Comparison of ENCODE assay signal across 18 mouse cellular contexts in the genomic region with DNA sequence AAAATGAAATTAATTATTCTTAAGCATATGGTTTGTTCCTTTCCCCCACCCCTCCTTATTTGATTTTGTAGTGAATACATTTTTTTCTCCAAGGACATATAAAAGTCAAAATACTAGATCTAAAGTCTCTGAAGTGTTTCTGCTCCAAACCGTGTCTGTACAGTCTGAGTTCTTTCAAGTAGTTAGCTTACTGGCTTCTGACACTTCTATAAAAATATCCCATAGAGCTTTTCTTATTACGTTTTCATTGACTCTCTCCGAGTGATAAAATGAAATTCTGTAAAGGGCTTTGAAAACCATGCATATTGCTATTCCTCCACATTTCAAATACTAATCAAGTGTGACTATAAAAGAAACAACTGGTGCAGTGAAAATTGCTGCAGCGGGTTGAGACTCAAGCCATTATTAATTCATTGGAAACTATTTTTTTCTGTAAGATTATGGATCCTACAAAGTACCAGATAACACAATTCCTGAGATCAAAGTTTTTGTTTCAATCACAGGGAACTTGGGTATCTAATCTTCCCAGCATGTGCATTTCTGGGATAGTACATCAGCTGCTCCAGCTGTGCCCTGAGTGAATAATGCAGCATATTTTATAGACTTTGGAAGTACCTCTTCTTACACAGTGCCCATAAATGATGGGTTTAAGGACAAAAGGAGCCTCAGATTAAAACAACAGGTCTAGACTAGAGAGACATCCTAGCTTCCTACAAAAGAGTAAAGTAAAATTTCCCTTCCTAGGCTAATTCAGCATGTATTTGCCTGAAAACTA.
"Had no signal": no experiment of that assay in that cellular context is flagged by ENCODE, and none has a peak within 500 bp of the region (broad histone marks: within the 10 kb centered on the region; RNA-seq: fewer than 3 reads in every experiment).

No protein-coding gene starts in this region.

- H3K36me3 ChIP-seq: limb, embryonic 10.5 days; limb, embryonic 13.5 days; liver, embryonic 12.5 days; liver, embryonic 15.5 days; lung, embryonic 15.5 days; neural tube, embryonic 13.5 days had no signal

- DNase-seq: kidney, adult 2 months; kidney, postnatal 25 days; liver; lung, adult 18-20 months; lung, postnatal 10 days; lung, postnatal 36 days; thymus, adult 2 months; thymus, postnatal 14 days; thymus, postnatal 4 days had no signal

- H3K4me3 ChIP-seq: limb, embryonic 10.5 days; limb, embryonic 13.5 days; liver, embryonic 12.5 days; liver, embryonic 15.5 days; lung, embryonic 15.5 days; myocyte; neural tube, embryonic 13.5 days had no signal

- H3K27me3 ChIP-seq: limb, embryonic 13.5 days; liver, embryonic 12.5 days; liver, embryonic 15.5 days; lung, embryonic 15.5 days; neural tube, embryonic 13.5 days had no signal

- H3K4me2 ChIP-seq: limb, embryonic 13.5 days; liver, embryonic 12.5 days; liver, embryonic 15.5 days; lung, embryonic 15.5 days; neural tube, embryonic 13.5 days had no signal

- ATAC-seq: intestine, postnatal 0 days; liver, embryonic 12.5 days had no signal

- H3K9ac ChIP-seq: limb, embryonic 13.5 days; liver, embryonic 12.5 days; liver, embryonic 15.5 days; lung, embryonic 15.5 days; neural tube, embryonic 13.5 days had no signal

- H3K27ac ChIP-seq: kidney, postnatal 0 days; limb, embryonic 10.5 days; limb, embryonic 13.5 days; liver, embryonic 12.5 days; liver, embryonic 15.5 days; lung, embryonic 15.5 days; neural tube, embryonic 13.5 days had no signal

- H3K4me1 ChIP-seq: limb, embryonic 10.5 days; limb, embryonic 13.5 days; liver, embryonic 12.5 days; liver, embryonic 15.5 days; lung, embryonic 15.5 days had no signal

- H3K9me3 ChIP-seq: limb, embryonic 10.5 days; limb, embryonic 13.5 days; liver, embryonic 12.5 days; liver, embryonic 15.5 days; lung, embryonic 15.5 days; neural tube, embryonic 13.5 days had no signal
